Mouse (Mus musculus) heart, postnatal 14 days (tissue): ENCODE results near the gene Isg20. TPM values are rescaled to one million over a fixed set of nuclear protein-coding genes. Genes with fewer than 3 reads are reported as not detected.

Experiments used
- DNase-seq, 2 experiments: peaks; one replicate each; pipeline ENCODE4 v3.0.0; 2021 to 2022
- intact Hi-C: fragments of 180-260 bp; cut with DNase I; formaldehyde crosslinking; loops from one replicate; pipeline ENCODE4 v1.15.1; 2025
- total RNA-seq, 2 experiments: library from RNA; stranded (reverse); gene quantifications; 2 replicates each; pipeline ENCODE4 v1.2.3; 2021

Gene Isg20
- total RNA-seq, 2 experiments from 2014 or later = 21.5 to 23.6 TPM

GRCm38 (mm10) chr7:78897567-78897966 lies 15.7 kb upstream of the Isg20 start:
- no peak for DNase-seq
- intact Hi-C loops = no loop called here

GRCm38 (mm10) chr7:78903174-78903870 lies 9.9 kb upstream of the Isg20 start:
- DNase-seq = no peak
- intact Hi-C loops = no loop called here

GRCm38 (mm10) chr7:78904175-78904574 lies 9.0 kb upstream of the Isg20 start:
- DNase-seq = no peak
- intact Hi-C loops = no loop called here

- no peak for DNase-seq
- intact Hi-C loops = no loop called here
Observed at GRCm38 (mm10) chr7:78909026-78909425, 4.2 kb upstream of the Isg20 start.

- no peak for DNase-seq
- intact Hi-C loops = no loop called here
Observed at GRCm38 (mm10) chr7:78910336-78911098, 2.7 kb upstream of the Isg20 start.

GRCm38 (mm10) chr7:78911209-78911608 lies 2.0 kb upstream of the Isg20 start:
- DNase-seq = no peak
- intact Hi-C loops = no loop called here

- intact Hi-C loops = no loop called here
- peak in 1 of 2 experiments; percentile 17 for DNase-seq
Observed at GRCm38 (mm10) chr7:78912253-78912973, 811 bp upstream of the Isg20 start.

- intact Hi-C loops = no loop called here
- peak; percentile 55 to 56 for DNase-seq
Observed at GRCm38 (mm10) chr7:78913649-78914544, 673 bp downstream of the Isg20 start.

GRCm38 (mm10) chr7:78914545-78914845 lies 1.3 kb downstream of the Isg20 start:
- DNase-seq = no peak
- intact Hi-C loops = no loop called here

GRCm38 (mm10) chr7:78914896-78915510 lies 1.8 kb downstream of the Isg20 start:
- DNase-seq = no peak
- intact Hi-C loops = no loop called here

- intact Hi-C loops = no loop called here
- no peak for DNase-seq
Observed at GRCm38 (mm10) chr7:78918686-78919085, 5.5 kb downstream of the Isg20 start.

GRCm38 (mm10) chr7:78922506-78922905 lies 9.3 kb downstream of the Isg20 start:
- no peak for DNase-seq
- intact Hi-C loops = loop anchor here (5.0 kb wide), 2 partner anchors 305 to 425 kb away; no protein-coding TSS in a partner anchor

GRCm38 (mm10) chr7:78924300-78924699 lies 11.1 kb downstream of the Isg20 start:
- peak; percentile 60 to 84 for DNase-seq
- intact Hi-C loops = loop anchor here (1.0 to 5.0 kb wide), 3 partner anchors 156 to 423 kb away; no protein-coding TSS in a partner anchor

GRCm38 (mm10) chr7:78924796-78925195 lies 11.6 kb downstream of the Isg20 start:
- intact Hi-C loops = loop anchor here (1.0 to 5.0 kb wide), 4 partner anchors 156 to 423 kb away; no protein-coding TSS in a partner anchor

GRCm38 (mm10) chr7:78925680-78926079 lies 12.5 kb downstream of the Isg20 start:
- DNase-seq = no peak
- intact Hi-C loops = loop anchor here (5.0 kb wide), 1 partner anchor 312 kb away; no protein-coding TSS in a partner anchor

More at GRCm38 (mm10) chr7:78924796-78925195, 11.6 kb downstream of the Isg20 start:
- no peak for DNase-seq

- DNase-seq = no peak
- intact Hi-C loops = loop anchor here (5.0 kb wide), 1 partner anchor 311 kb away; no protein-coding TSS in a partner anchor
Observed at GRCm38 (mm10) chr7:78926156-78926555, 12.9 kb downstream of the Isg20 start.

- no peak for DNase-seq
- intact Hi-C loops = loop anchor here (5.0 kb wide), 1 partner anchor 310 kb away; no protein-coding TSS in a partner anchor
Observed at GRCm38 (mm10) chr7:78927266-78927665, 14.0 kb downstream of the Isg20 start.

GRCm38 (mm10) chr7:78938957-78939602 lies 25.9 kb downstream of the Isg20 start:
- no peak for DNase-seq
- intact Hi-C loops = no loop called here

- intact Hi-C loops = no loop called here
Observed at GRCm38 (mm10) chr7:78940971-78941370, 27.7 kb downstream of the Isg20 start.

More at GRCm38 (mm10) chr7:78940971-78941370, 27.7 kb downstream of the Isg20 start:
- no peak for DNase-seq
